Mouse (Mus musculus): ENCODE results near the gene Ankrd54. TPM values are rescaled to one million over a fixed set of nuclear protein-coding genes. Genes with fewer than 3 reads are reported as not detected.
"Not testable (repeated sequence)": the region's sequence is repeated elsewhere in the genome, so short reads cannot be mapped to it uniquely, and the experiment has no call there.

Ankrd54 gene
- polyA plus RNA-seq, 1 experiment from 2014 or later: 51.3 TPM

DNA sequence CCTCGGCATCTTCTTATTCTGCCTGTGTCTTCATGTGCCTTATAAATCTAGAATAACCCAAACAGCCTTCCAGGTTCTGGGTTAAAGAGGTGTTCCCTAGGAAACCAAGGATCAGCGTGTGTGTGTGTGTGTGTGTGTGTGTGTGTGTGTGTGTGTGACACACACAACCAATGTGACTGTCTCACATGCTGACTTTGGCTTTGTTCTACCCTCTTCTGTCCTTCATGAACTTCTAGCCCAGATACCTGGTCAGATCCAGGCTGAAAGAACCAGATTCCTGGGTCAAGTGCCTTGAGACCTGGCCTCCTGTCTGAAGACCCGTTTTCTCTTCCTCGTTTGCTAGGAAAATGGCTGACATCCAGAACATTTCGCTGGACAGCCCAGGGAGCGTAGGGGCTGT, 21.1 kb downstream of the Ankrd54 start, which contains the start of gene Galr3:
TSS of gene Galr3 (plus strand) at position 301 of the 400 bp plus-strand sequence.
- Histone ChIP-seq H3K4me2 (ENCODE audit: low read length) (peak within 1 kb of the TSS; percentile 80), H3K4me1 (ENCODE audit: control insufficient read depth, insufficient read depth, low read length) (peaks cover 3% of the 10 kb centered on the region; the same call in 1 of the 2 replicates), H3K9me3 (replicated peaks; ENCODE audit: control insufficient read depth, low read length) (no peaks in the 10 kb centered on the region), H3K9ac (ENCODE audit: low read length) (peak within 1 kb of the TSS; percentile 54), H3K27ac (ENCODE audit: low read depth, low read length) (no peak within 1 kb of the TSS), H3K4me3 (ENCODE audit: low read depth, low read length) (peak within 1 kb of the TSS; percentile 44), H3K36me3 (ENCODE audit: control insufficient read depth, insufficient read depth, low read length) (no peaks in the 10 kb centered on the region), H3K27me3 (replicated peaks; ENCODE audit: control insufficient read depth, insufficient read depth, low read length) (peaks cover 34% of the 10 kb centered on the region)
- WGBS: 66% methylated on average over 6 of the region's 6 CpGs
- no peak for DNase-seq (ENCODE audit: low spot score)
- no peak for ATAC-seq

DNA sequence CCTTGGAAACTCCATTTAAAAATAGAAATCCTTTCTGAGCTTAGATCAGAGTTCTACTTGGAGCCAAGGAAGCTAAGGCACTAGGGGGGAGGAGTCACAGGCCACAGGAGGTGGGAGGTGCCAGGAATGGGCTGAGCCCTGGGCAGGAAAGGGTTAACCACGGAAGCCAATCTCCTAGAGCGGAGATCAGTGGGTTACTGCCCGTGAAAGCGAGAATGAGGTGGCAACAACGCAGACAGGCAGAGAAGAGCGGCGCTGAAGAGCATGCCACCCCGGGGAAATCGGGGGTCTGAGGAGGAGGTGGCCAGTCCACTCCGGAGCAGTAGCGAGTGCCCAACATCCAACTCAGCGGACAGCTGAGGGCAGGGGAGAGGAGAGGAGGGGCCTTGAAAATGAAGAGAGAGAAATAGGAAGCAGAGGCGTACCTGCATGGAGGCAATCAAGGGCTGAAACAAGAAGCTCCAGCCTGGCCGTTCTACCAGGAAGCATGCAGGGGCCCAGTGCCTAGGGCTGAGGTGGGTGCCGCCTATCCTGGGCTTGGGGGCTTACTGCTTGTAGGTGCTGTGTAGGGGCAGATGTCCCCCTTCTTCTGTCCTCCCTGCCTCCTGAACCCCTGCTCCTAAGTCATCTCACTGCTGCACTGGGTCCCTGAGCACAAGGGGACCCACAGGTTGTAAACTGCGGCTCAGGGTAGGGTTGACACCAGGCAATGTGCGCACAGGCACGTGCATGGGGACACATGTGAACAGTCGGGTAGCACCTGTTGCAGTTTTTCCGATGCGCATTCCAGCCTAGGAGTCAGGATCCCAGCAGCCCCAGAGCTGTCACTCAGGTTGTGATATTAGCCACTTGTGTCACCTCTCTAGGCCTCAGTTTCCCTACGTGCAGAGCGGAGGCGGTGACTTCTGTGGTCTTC, 21.9 kb downstream of the Ankrd54 start:
- Histone ChIP-seq H3K4me3 (ENCODE audit: low read depth, low read length) (no peak overlapping the region), H3K36me3 (ENCODE audit: control insufficient read depth, insufficient read depth, low read length) (no peaks in the 10 kb centered on the region), H3K4me2 (ENCODE audit: low read length) (peak overlapping the region; percentile 38), H3K9ac (ENCODE audit: low read length) (0 out of 2 replicates have a peak overlapping the region, but pooled peaks have one; percentile 21), H3K4me1 (ENCODE audit: control insufficient read depth, insufficient read depth, low read length) (peaks cover 3% of the 10 kb centered on the region; the same call in 1 of the 2 replicates), H3K27ac (ENCODE audit: low read depth, low read length) (no peak overlapping the region), H3K27me3 (replicated peaks; ENCODE audit: control insufficient read depth, insufficient read depth, low read length) (peaks cover 34% of the 10 kb centered on the region), H3K9me3 (replicated peaks; ENCODE audit: control insufficient read depth, low read length) (no peaks in the 10 kb centered on the region)
- DNase-seq (ENCODE audit: low spot score) (no peak), ATAC-seq (no peak)
- WGBS: 22% methylated on average over 24 of the region's 24 CpGs

DNA sequence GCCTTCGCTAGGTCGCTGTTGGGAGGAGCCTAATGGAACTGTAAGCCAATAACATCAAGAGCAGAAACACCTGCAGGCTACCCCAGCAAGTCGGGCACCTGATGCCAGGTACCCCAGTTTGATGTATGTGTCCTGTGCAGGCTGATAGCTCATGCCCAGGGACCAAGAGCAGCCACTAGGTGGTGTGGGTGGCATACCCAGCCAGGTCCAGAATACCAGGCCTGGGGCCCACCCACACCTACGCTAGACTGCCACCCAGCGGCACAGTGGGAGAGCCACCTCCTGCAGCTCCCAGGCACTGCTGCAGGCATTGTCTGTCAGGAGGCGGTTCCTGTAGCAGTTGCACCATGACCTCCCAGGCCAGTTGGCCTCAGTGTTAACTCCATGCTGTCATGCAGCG, 23.8 kb downstream of the Ankrd54 start:
- Histone ChIP-seq H3K27me3 (replicated peaks; ENCODE audit: control insufficient read depth, insufficient read depth, low read length) (peaks cover 33% of the 10 kb centered on the region), H3K9me3 (replicated peaks; ENCODE audit: control insufficient read depth, low read length) (no peaks in the 10 kb centered on the region), H3K4me3 (ENCODE audit: low read depth, low read length) (no peak overlapping the region), H3K4me1 (ENCODE audit: control insufficient read depth, insufficient read depth, low read length) (peaks cover 3% of the 10 kb centered on the region; the same call in 1 of the 2 replicates), H3K36me3 (ENCODE audit: control insufficient read depth, insufficient read depth, low read length) (no peaks in the 10 kb centered on the region), H3K4me2 (ENCODE audit: low read length) (no peak overlapping the region), H3K9ac (ENCODE audit: low read length) (no peak overlapping the region), H3K27ac (ENCODE audit: low read depth, low read length) (no peak overlapping the region)
- ATAC-seq: peak; percentile 61
- DNase-seq (ENCODE audit: low spot score): peak; percentile 67
- 26% methylated on average over 7 of the region's 7 CpGs for WGBS

DNA sequence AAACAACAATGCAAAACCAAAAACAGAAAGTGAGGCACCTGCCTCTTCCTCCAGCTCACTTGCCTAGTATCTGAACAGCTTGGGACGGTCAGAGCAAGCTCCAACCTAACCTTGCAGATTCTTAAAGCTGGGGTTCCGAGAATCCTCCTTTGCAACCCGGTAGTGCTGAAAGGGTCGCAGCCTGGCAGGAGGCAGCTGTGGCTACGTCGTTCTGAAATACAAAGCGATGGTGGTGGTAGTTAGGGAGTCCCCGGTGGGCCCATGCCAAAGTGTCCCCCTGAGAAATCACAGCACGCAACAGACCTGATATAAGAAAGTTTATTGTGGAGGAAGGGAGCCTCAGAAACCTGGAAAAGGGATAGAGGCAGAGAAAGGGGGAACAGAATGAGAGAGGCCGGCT, 24.4 kb downstream of the Ankrd54 start:
- peaks cover 28% of the 10 kb centered on the region for H3K27me3 ChIP-seq (replicated peaks; ENCODE audit: control insufficient read depth, insufficient read depth, low read length)

DNA sequence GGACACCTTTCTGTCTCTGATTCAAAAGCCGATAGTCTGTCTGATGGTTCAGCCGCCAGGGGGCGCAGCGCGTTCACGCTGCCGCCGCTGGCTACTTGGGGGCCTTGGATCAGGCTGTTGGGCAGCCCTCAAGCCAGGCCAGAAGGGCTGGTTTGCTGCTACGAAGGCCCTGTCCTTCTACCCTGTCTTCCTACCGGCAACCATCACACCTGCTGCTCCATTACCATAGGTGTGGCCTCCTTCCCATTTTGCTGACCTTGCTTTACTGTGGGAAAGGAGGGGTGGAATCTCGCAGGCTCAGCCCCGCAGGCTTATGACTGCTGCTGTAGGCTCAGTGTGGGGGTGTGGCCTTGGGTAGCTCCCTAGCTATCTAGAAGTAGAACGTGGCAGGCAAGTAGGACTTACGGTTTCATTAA, 24.8 kb downstream of the Ankrd54 start:
- H3K4me2 ChIP-seq (ENCODE audit: low read length): 0 out of 2 replicates have a peak overlapping the region, but pooled peaks have one; percentile 7
- H3K9ac ChIP-seq (ENCODE audit: low read length): no peak overlapping the region
- peak; percentile 72 for DNase-seq (ENCODE audit: low spot score)
- peaks cover 24% of the 10 kb centered on the region for H3K27me3 ChIP-seq (replicated peaks; ENCODE audit: control insufficient read depth, insufficient read depth, low read length)
- 14% methylated on average over 14 of the region's 14 CpGs for WGBS
- H3K4me1 ChIP-seq (ENCODE audit: control insufficient read depth, insufficient read depth, low read length): peaks cover 3% of the 10 kb centered on the region; the same call in 1 of the 2 replicates
- no peak overlapping the region for H3K4me3 ChIP-seq (ENCODE audit: low read depth, low read length)
- peak; percentile 24; the same call in 1 of the 2 replicates for ATAC-seq
- H3K27ac ChIP-seq (ENCODE audit: low read depth, low read length): no peak overlapping the region
- no peaks in the 10 kb centered on the region for H3K36me3 ChIP-seq (ENCODE audit: control insufficient read depth, insufficient read depth, low read length)
- no peaks in the 10 kb centered on the region for H3K9me3 ChIP-seq (replicated peaks; ENCODE audit: control insufficient read depth, low read length)

More for the DNA sequence above, 24.4 kb downstream of the Ankrd54 start:
- no peak for ATAC-seq
- H3K9ac ChIP-seq (ENCODE audit: low read length): no peak overlapping the region
- no peak overlapping the region for H3K4me2 ChIP-seq (ENCODE audit: low read length)
- no peaks in the 10 kb centered on the region for H3K36me3 ChIP-seq (ENCODE audit: control insufficient read depth, insufficient read depth, low read length)
- H3K4me3 ChIP-seq (ENCODE audit: low read depth, low read length): no peak overlapping the region
- no peak for DNase-seq (ENCODE audit: low spot score)
- H3K4me1 ChIP-seq (ENCODE audit: control insufficient read depth, insufficient read depth, low read length): peaks cover 3% of the 10 kb centered on the region; the same call in 1 of the 2 replicates
- no peaks in the 10 kb centered on the region for H3K9me3 ChIP-seq (replicated peaks; ENCODE audit: control insufficient read depth, low read length)
- WGBS: 68% methylated on average over 10 of the region's 10 CpGs
- H3K27ac ChIP-seq (ENCODE audit: low read depth, low read length): no peak overlapping the region

DNA sequence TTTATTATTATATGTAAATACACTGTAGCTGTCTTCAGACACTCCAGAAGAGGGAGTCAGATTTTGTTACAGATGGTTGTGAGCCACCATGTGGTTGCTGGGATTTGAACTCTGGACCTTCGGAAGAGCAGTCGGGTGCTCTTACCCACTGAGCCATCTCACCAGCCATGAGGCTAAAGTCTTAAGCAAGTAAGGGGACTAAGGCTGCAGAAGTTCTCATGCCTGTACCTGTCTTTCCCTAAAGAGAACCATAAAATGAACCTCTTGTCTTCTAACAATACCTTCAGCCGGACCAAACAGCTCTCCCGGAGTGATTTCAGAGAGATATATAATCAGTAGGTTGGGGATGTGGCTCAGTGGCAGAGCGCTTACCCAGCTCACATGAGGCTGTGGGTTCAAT, 30.8 kb downstream of the Ankrd54 start:
- H3K9ac ChIP-seq (ENCODE audit: low read length); H3K27ac ChIP-seq (ENCODE audit: low read depth, low read length); H3K4me3 ChIP-seq (ENCODE audit: low read depth, low read length); H3K9me3 ChIP-seq (replicated peaks; ENCODE audit: control insufficient read depth, low read length); DNase-seq (ENCODE audit: low spot score); ATAC-seq; H3K27me3 ChIP-seq (replicated peaks; ENCODE audit: control insufficient read depth, insufficient read depth, low read length); H3K36me3 ChIP-seq (ENCODE audit: control insufficient read depth, insufficient read depth, low read length); H3K4me2 ChIP-seq (ENCODE audit: low read length): not testable (repeated sequence)
- WGBS: 89% methylated on average over 5 of the region's 5 CpGs
- H3K4me1 ChIP-seq (ENCODE audit: control insufficient read depth, insufficient read depth, low read length): peaks cover 16% of the 10 kb centered on the region

DNA sequence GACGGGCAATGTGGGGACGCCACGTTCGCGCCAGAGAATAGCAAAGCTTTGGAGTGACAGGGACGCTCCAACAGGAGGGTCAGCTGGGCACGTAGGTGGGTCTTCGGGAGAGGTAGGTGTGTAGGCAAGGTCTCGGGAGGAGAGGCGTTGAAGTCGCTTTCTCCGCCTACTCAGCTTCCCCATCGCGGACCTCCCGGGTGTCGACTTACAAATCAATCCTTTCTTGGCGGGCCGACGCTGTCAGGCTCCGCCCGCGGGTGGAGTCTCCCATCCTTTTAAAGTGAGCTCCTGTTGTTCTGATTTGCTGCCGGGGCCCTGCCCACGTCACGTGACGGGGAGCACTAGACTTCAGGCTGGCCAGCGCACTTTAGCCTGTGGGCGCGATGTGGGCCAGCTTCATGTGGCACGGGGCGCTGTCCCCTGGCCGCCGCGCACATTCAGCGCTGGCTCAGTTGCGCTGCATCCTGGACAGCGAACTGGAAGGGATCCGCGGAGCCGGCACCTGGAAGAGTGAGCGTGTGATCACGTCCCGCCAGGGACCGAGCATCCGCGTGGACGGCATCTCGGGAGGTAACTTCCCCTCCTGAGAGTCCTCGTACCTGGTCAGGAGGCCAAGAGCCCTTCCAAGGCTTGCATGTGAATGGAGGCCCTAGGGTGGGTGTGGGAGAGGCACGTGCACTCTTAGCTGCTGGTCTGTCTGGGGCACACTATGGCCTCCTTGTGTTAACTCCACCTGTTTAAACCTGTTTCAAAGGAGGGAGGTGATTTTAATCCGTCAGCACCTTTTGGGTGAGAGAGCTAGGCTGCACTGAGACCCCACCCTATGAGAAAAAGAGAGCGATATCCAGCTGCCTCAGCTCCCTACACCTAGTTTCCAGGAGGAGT, 31.9 kb downstream of the Ankrd54 start:
- ATAC-seq: peak; percentile 82
- peaks cover 20% of the 10 kb centered on the region for H3K4me1 ChIP-seq (ENCODE audit: control insufficient read depth, insufficient read depth, low read length)
- H3K36me3 ChIP-seq (ENCODE audit: control insufficient read depth, insufficient read depth, low read length): no peaks in the 10 kb centered on the region
- peak overlapping the region; percentile 95 for H3K4me2 ChIP-seq (ENCODE audit: low read length)
- under 1% methylated on average over 52 of the region's 52 CpGs for WGBS
- peak overlapping the region; percentile 81 for H3K4me3 ChIP-seq (ENCODE audit: low read depth, low read length)
- no peaks in the 10 kb centered on the region for H3K27me3 ChIP-seq (replicated peaks; ENCODE audit: control insufficient read depth, insufficient read depth, low read length)
- peak; percentile 97 for DNase-seq (ENCODE audit: low spot score)
- H3K27ac ChIP-seq (ENCODE audit: low read depth, low read length): peak overlapping the region; percentile 56
- peak overlapping the region; percentile 100 for H3K9ac ChIP-seq (ENCODE audit: low read length)
- H3K9me3 ChIP-seq (replicated peaks; ENCODE audit: control insufficient read depth, low read length): no peaks in the 10 kb centered on the region

DNA sequence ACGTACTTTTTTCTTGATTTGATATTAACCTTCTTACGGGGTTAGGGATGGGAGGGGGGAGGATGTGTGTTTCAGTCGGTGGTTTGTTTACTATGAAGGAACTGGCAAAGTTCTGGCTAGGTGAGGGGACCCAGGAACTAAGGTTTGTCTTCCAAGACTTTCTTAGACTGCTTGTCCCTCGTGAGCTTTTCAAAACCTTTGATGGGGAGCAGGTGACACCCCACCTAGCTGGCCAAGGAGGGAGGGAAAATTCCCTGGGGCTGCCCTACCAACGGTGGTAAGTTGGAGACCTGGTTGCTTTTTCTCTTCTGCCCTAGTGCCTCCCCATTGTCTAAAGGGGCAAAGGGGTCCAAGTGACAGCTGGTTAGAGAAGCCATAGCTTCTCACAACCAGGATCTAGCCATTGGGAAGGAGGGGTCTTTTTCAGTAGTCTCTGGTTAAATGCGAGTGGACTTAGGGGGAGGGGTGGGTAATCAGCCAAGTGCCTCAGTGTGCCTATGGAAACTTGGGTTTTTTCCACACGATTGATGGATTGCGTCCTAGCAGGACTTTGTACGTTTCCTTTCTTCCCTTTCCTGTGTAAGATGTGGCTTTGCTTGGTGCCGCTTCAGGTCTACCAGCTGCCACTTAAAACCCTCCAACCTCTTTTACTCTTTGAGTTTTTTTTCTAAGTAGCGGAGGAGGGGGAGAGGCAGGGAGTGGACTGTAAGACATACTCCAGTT, 33.0 kb downstream of the Ankrd54 start:
- H3K9ac ChIP-seq (ENCODE audit: low read length): peak overlapping the region; percentile 100
- no peaks in the 10 kb centered on the region for H3K27me3 ChIP-seq (replicated peaks; ENCODE audit: control insufficient read depth, insufficient read depth, low read length)
- H3K4me3 ChIP-seq (ENCODE audit: low read depth, low read length): peak overlapping the region; percentile 81
- peak overlapping the region; percentile 95 for H3K4me2 ChIP-seq (ENCODE audit: low read length)
- no peaks in the 10 kb centered on the region for H3K36me3 ChIP-seq (ENCODE audit: control insufficient read depth, insufficient read depth, low read length)
- no peaks in the 10 kb centered on the region for H3K9me3 ChIP-seq (replicated peaks; ENCODE audit: control insufficient read depth, low read length)
- WGBS: 4% methylated on average over 11 of the region's 11 CpGs
- DNase-seq (ENCODE audit: low spot score) (peak; percentile 47), ATAC-seq (no peak)
- peaks cover 20% of the 10 kb centered on the region for H3K4me1 ChIP-seq (ENCODE audit: control insufficient read depth, insufficient read depth, low read length)
- peak overlapping the region; percentile 2; the same call in 1 of the 2 replicates for H3K27ac ChIP-seq (ENCODE audit: low read depth, low read length)

Data from forebrain, embryonic 14.5 days (tissue).